Mouse (Mus musculus) spleen, adult 12 weeks (tissue): Measurements from ENCODE around the gene Aicda.
A peak's percentile ranks its signal among the peaks of the same experiment; 100 is the strongest.

Experiments
- DNase-seq: peaks from one replicate; pipeline ENCODE4 v3.0.0; 2022; ENCODE audit warnings: low spot score

Gene Aicda

GRCm38 (mm10) chr6:122601031-122601430 is 47.4 kb downstream of the Aicda start:
- DNase-seq = no peak

GRCm38 (mm10) chr6:122601615-122602014 is 48.0 kb downstream of the Aicda start:
- no peak for DNase-seq

- DNase-seq = peak; percentile 73
Measured at GRCm38 (mm10) chr6:122602242-122602991, 48.8 kb downstream of the Aicda start, which contains the start of gene Apobec1. TSS of gene Apobec1 (minus strand) at chr6:122602444.

GRCm38 (mm10) chr6:122602992-122603322 is 49.4 kb downstream of the Aicda start:
- DNase-seq = no peak

- no peak for DNase-seq
Measured at GRCm38 (mm10) chr6:122604260-122604659, 50.7 kb downstream of the Aicda start.

- no peak for DNase-seq
Measured at GRCm38 (mm10) chr6:122605483-122605882, 51.9 kb downstream of the Aicda start.

GRCm38 (mm10) chr6:122606661-122607060 is 53.1 kb downstream of the Aicda start:
- no peak for DNase-seq

GRCm38 (mm10) chr6:122607700-122608099 is 54.1 kb downstream of the Aicda start:
- no peak for DNase-seq

- DNase-seq = no peak
Measured at GRCm38 (mm10) chr6:122608434-122609376, 55.1 kb downstream of the Aicda start.

- DNase-seq = no peak
Measured at GRCm38 (mm10) chr6:122609377-122609728, 55.8 kb downstream of the Aicda start.

GRCm38 (mm10) chr6:122609771-122610170 is 56.2 kb downstream of the Aicda start, which contains the start of gene Gdf3:
TSS of gene Gdf3 (minus strand) at chr6:122610087.
- DNase-seq = no peak

- no peak for DNase-seq
Measured at GRCm38 (mm10) chr6:122612426-122612825, 58.8 kb downstream of the Aicda start.
